Mouse (Mus musculus) macrophage (primary cell): ENCODE measurements around the gene Pex1. TPM values are rescaled to one million over a fixed set of nuclear protein-coding genes. Genes with fewer than 3 reads are reported as not detected.
"Not testable (repeated sequence)": the region's sequence is repeated elsewhere in the genome, so short reads cannot be mapped to it uniquely, and the experiment has no call there.

Experiments used
- H3K27ac ChIP-seq: fragments of 350-480 bp; formaldehyde crosslinking; 2 replicates; pipeline ENCODE4 v1.9.0; 2021
- H3K36me3 ChIP-seq: fragments of 350-480 bp; formaldehyde crosslinking; 2 replicates; pipeline ENCODE4 v1.9.0; 2021; ENCODE audit errors: inconsistent target
- H3K4me3 ChIP-seq: fragments of 350-480 bp; formaldehyde crosslinking; 2 replicates; pipeline ENCODE4 v1.9.0; 2021; ENCODE audit errors: inconsistent target
- H3K79me2 ChIP-seq: fragments of 350-480 bp; formaldehyde crosslinking; 2 replicates; pipeline ENCODE4 v1.9.0; 2021; ENCODE audit errors: inconsistent target
- WGBS: methylation state at CpG from one replicate; pipeline ENCODE4 v1.1.7; 2026; ENCODE audit warnings: inconsistent platforms; ENCODE audit not compliant: missing documents; 5-methylcytosine and 5-hydroxymethylcytosine counted together
- polyA plus RNA-seq: library from polyadenylated mRNA; stranded (reverse); fragments of 250-400 nt; gene quantifications from 3 replicates; pipeline ENCODE4 v1.2.4, GENCODE M21; 2018; ENCODE audit warnings: inconsistent platforms

Gene Pex1
- polyA plus RNA-seq, 1 experiment from 2014 or later, result 7.6 TPM

DNA sequence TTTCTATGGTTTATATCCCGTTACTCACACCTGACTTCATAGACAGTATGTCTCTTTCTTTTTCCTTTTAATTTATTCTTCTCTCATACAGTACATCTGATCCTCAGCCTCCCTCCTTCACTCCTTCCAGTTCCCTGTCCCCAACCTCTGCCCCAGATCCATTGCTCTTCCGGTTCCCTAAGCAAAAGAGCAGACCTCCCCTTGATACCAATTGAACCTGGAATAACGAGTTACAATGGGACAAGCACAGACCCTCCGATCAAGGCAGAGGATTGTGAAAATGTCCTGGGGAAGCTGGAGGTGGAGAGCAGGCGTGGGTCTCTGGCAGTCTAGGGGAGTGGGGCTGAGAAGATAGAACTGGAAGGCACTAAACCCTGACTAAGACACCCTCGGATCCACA, 55.0 kb downstream of the Pex1 start, which contains the start of gene Tmbim7:
Gene Tmbim7 (plus strand): TSS at position 301 of the 400 bp plus-strand sequence.
- H3K27ac ChIP-seq, result no peak within 1 kb of the TSS
- H3K4me3 ChIP-seq, result no peak within 1 kb of the TSS
- 93% methylated on average over 6 of the region's 6 CpGs for WGBS
- H3K79me2 ChIP-seq, result peaks cover 11% of the 10 kb centered on the region
- H3K36me3 ChIP-seq, result no peaks in the 10 kb centered on the region

DNA sequence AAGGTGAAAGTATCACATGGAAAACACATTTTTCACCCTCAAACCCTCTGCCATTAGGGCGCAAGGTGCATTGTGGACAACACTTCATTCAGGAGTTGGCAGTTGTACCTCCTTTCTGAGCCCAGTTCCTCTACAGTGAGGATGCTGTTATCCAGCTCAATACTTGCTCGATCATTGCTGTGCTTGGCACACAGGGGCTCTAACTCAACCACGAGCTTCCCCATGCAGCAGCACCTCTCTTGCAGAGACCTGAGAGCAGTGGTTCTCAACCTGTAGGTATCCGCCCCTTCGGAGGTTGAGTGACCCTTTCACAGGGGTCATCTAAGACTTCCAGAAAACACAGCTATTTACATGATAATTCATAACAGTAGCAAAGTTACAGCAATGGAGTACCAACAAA, 55.8 kb downstream of the Pex1 start:
- WGBS, result 49% methylated on average over 3 of the region's 5 CpGs
- Histone ChIP-seq H3K27ac (no peak overlapping the region), H3K36me3 (no peaks in the 10 kb centered on the region), H3K79me2 (peaks cover 3% of the 10 kb centered on the region), H3K4me3 (no peak overlapping the region)

DNA sequence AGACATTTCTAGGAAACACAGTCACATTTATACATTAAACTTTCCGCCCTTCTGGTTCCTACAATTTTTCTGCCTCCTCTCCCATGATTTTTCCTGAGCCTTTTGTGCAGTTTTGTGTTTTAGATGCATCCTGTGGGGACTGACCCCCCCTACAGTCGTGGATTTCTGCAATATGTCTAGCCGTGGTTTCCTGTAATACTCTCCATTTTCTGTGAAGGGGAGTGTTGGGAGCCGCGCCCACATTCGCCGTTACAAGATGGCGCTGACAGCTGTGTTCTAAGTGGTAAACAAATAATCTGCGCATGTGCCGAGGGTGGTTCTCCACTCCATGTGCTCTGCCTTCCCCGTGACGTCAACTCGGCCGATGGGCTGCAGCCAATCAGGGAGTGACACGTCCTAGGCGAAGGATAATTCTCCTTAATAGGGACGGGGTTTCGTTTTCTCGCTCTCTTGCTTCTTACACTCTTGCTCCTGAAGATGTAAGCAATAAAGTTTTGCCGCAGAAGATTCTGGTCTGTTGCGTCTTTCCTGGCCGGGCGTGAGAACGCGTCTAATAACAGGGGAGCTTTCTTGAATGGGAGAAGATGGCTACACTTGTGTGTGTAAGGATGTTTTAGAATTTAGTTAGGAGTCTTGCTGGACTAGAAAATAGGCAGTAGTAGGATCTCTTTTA, 57.2 kb downstream of the Pex1 start:
- H3K79me2 ChIP-seq, result not testable (repeated sequence)
- 77% methylated on average over 11 of the region's 25 CpGs for WGBS

DNA sequence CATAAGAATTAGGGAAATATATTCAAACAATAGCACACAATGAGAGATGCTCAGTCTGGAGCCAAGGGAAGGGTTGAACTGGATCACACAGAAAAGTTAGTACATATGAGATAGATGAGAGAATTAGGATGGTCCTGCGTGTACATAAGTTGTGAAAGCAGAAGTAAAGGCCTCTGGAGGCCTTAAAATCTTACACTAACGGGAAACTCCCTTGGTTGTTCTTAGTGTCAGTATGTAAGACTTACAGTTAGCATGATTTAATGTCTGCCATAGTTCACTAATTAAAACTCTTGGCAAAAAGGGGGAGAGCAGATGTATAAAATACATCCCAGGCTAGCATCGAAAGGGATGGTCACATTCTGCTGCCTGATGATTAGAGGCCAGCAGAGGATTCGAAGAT, 57.9 kb downstream of the Pex1 start:
- Histone ChIP-seq H3K4me3 (no peak overlapping the region), H3K36me3 (no peaks in the 10 kb centered on the region), H3K79me2 (no peaks in the 10 kb centered on the region), H3K27ac (no peak overlapping the region)
- 44% methylated on average over 4 of the region's 4 CpGs for WGBS

More for the DNA sequence above, 57.2 kb downstream of the Pex1 start:
- not testable (repeated sequence) for H3K4me3 ChIP-seq, H3K27ac ChIP-seq, H3K36me3 ChIP-seq

DNA sequence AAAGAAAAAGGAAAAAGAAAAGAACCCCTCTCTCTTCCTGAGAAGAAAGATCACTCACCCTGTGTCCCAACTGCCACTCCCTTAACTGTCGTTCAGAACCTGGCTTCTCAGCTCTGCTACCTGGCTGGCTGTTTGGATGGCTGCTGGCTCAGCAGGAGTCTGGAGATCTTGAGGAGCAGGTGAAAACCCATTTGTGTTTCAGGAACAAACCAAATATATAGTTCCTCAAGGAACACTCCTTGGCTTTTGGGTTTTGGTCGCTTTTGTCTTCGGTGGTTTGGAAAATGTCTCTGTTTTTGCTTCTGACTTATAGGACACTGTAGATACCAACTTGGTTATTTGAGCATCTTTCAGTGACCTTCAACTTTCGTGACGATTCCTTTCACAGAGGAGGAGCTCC, 61.2 kb downstream of the Pex1 start, which contains the start of gene Gatad1:
Gene Gatad1 (minus strand): TSS at position 101 of the 400 bp plus-strand sequence.
- no peaks in the 10 kb centered on the region for H3K36me3 ChIP-seq
- no peak within 1 kb of the TSS for H3K27ac ChIP-seq
- H3K79me2 ChIP-seq, result no peaks in the 10 kb centered on the region
- H3K4me3 ChIP-seq, result no peak within 1 kb of the TSS
- 95% methylated on average over 5 of the region's 5 CpGs for WGBS

DNA sequence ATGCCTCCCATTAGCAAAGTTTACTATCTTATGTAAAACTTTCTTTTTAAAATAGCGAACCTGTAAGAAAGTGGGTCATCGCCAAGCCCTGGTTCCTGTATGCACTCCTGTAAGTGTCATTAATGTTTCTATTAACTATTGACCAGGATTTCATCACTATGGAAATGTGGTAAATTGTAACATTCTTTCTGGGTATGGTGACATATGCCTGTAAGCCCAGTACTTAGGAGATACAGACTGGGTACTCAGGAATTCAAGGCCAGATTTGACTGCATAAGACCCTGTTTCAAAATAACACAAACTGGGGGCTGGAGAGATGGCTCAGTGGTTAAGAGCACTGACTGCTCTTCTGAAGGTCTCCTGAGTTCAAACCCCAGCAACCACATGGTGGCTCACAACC, 69.4 kb downstream of the Pex1 start:
- no peak overlapping the region for H3K4me3 ChIP-seq
- no peaks in the 10 kb centered on the region for H3K36me3 ChIP-seq
- no peaks in the 10 kb centered on the region for H3K79me2 ChIP-seq
- WGBS, result 79% methylated on average over 2 of the region's 2 CpGs
- H3K27ac ChIP-seq, result no peak overlapping the region

DNA sequence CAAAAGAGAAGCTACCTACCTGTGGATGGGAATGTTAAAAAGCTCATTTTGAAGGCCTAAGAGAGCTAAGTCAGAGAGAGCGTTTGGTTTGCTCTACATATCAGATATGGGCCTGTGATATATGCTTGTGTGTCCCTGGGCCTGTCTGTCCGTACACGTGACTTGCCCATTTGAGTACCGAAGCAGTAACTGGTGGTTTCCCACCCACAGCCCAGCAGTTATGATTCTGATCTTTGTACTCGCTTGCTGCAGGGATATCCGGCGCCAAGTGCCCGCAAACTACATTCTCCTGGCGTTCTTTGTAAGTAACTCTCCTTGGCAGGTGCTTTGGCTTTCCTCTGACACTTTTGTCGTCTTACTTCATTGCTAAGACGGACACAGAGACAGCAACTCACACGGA, 70.7 kb downstream of the Pex1 start:
- Histone ChIP-seq H3K79me2 (no peaks in the 10 kb centered on the region), H3K36me3 (no peaks in the 10 kb centered on the region), H3K27ac (no peak overlapping the region), H3K4me3 (no peak overlapping the region)
- 78% methylated on average over 12 of the region's 12 CpGs for WGBS

DNA sequence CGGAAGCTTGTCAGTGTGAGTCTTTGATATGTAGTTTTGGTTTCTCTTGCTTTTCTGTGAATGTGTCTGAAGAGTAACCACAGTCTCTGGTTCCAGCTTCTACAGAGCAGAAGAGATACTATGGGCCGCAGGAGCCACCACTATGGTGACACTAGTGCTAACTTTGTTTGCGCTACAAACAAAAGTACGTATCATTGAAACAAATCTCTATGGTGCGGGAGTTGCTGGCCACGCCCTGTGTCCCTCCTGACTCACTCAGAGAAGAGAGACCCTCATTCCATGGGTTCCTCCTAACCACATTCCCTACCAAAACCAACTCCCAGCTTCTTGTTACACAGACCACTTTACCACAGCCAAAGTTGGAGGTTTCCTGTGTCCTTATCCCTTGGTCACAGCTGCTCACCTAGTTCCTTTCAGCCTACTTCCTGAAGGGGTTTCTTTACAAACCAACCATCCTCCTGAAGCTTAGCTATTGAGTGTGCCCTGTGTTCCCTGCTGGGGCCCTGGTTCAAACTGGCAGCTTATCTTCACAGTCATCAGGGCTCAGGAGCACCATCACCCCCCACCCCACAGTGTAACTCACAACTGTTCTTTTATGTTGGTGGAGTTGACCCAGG, 74.2 kb downstream of the Pex1 start:
- no peaks in the 10 kb centered on the region for H3K79me2 ChIP-seq
- H3K4me3 ChIP-seq, result no peak overlapping the region
- H3K27ac ChIP-seq, result no peak overlapping the region
- H3K36me3 ChIP-seq, result no peaks in the 10 kb centered on the region
- 21% methylated on average over 6 of the region's 6 CpGs for WGBS

Other genes starting within 250 kb of the Pex1 start
- 22.8 to 33.0 TPM (median 24.7 TPM) in 3 replicates for gene Fam133b, start 52.2 kb upstream of the Pex1 start, polyA plus RNA-seq
- 0.38 to 0.91 TPM (median 0.49 TPM) in 3 replicates for gene 1700109H08Rik, start 24.5 kb upstream of the Pex1 start, polyA plus RNA-seq
- 4.5 to 7.5 TPM (median 5.3 TPM) in 3 replicates for gene Rbm48, start 519 bp downstream of the Pex1 start, polyA plus RNA-seq
- gene Tmbim7, start 55.1 kb downstream of the Pex1 start, polyA plus RNA-seq, result not detected in 3 replicates
- 60.5 to 147 TPM (median 87.0 TPM) in 3 replicates for gene Gatad1, start 61.1 kb downstream of the Pex1 start, polyA plus RNA-seq
- 17.7 to 21.4 TPM (median 18.4 TPM) in 3 replicates for gene Ankib1, start 206.9 kb downstream of the Pex1 start, polyA plus RNA-seq
- gene Krit1, start 207.1 kb downstream of the Pex1 start, polyA plus RNA-seq, result 11.6 to 22.2 TPM (median 16.3 TPM) in 3 replicates
- not detected in 3 replicates for gene Lrrd1, start 249.1 kb downstream of the Pex1 start, polyA plus RNA-seq